Mouse (Mus musculus): ENCODE data around the gene Camta1. TPM values are rescaled to one million over a fixed set of nuclear protein-coding genes. Genes with fewer than 3 reads are reported as not detected.
A peak's percentile ranks its signal among the peaks of the same experiment; 100 is the strongest.

Gene Camta1
- polyA plus RNA-seq, 1 experiment from 2014 or later, result 25.3 TPM

- Histone ChIP-seq H3K36me3 (ENCODE audit: control insufficient read depth, insufficient read depth) (no peaks in the 10 kb centered on the region), H3K4me2 (ENCODE audit: low read depth, low read length) (peak overlapping the region; percentile 31), H3K4me3 (ENCODE audit: low read depth, low read length) (no peak overlapping the region), H3K4me1 (ENCODE audit: control insufficient read depth, low read depth, low read length) (peaks cover 16% of the 10 kb centered on the region), H3K27me3 (ENCODE audit: control insufficient read depth, insufficient read depth, low read depth, low read length) (no peaks in the 10 kb centered on the region), H3K9me3 (replicated peaks; ENCODE audit: control insufficient read depth, low read length) (no peaks in the 10 kb centered on the region), H3K9ac (ENCODE audit: low read depth, low read length) (0 out of 2 replicates have a peak overlapping the region, but pooled peaks have one; percentile 15), H3K27ac (ENCODE audit: low read length) (peak overlapping the region; percentile 53; the same call in 1 of the 2 replicates)
- peak; percentile 91 for ATAC-seq (ENCODE audit: low read depth)
- WGBS (ENCODE audit: insufficient replicate concordance), result 60% methylated on average over 14 of the region's 14 CpGs
Measured at GRCm38 (mm10) chr4:151703069-151703735, 158.5 kb downstream of the Camta1 start.

GRCm38 (mm10) chr4:151702463-151702862 is 159.2 kb downstream of the Camta1 start:
- Histone ChIP-seq H3K27me3 (ENCODE audit: control insufficient read depth, insufficient read depth, low read depth, low read length) (no peaks in the 10 kb centered on the region), H3K4me2 (ENCODE audit: low read depth, low read length) (no peak overlapping the region), H3K4me1 (ENCODE audit: control insufficient read depth, low read depth, low read length) (peaks cover 16% of the 10 kb centered on the region)

GRCm38 (mm10) chr4:151695984-151696383 is 165.7 kb downstream of the Camta1 start:
- Histone ChIP-seq H3K4me3 (ENCODE audit: low read depth, low read length) (no peak overlapping the region), H3K36me3 (ENCODE audit: control insufficient read depth, insufficient read depth) (no peaks in the 10 kb centered on the region), H3K4me2 (ENCODE audit: low read depth, low read length) (no peak overlapping the region), H3K9me3 (replicated peaks; ENCODE audit: control insufficient read depth, low read length) (no peaks in the 10 kb centered on the region), H3K4me1 (ENCODE audit: control insufficient read depth, low read depth, low read length) (no peaks in the 10 kb centered on the region), H3K27ac (ENCODE audit: low read length) (no peak overlapping the region), H3K27me3 (ENCODE audit: control insufficient read depth, insufficient read depth, low read depth, low read length) (no peaks in the 10 kb centered on the region), H3K9ac (ENCODE audit: low read depth, low read length) (no peak overlapping the region)
- 81% methylated on average over 11 of the region's 11 CpGs for WGBS (ENCODE audit: insufficient replicate concordance)
- ATAC-seq (ENCODE audit: low read depth), result no peak

More at GRCm38 (mm10) chr4:151702463-151702862, 159.2 kb downstream of the Camta1 start:
- no peak for ATAC-seq (ENCODE audit: low read depth)
- Histone ChIP-seq H3K4me3 (ENCODE audit: low read depth, low read length) (no peak overlapping the region), H3K9me3 (replicated peaks; ENCODE audit: control insufficient read depth, low read length) (no peaks in the 10 kb centered on the region), H3K9ac (ENCODE audit: low read depth, low read length) (no peak overlapping the region), H3K36me3 (ENCODE audit: control insufficient read depth, insufficient read depth) (no peaks in the 10 kb centered on the region), H3K27ac (ENCODE audit: low read length) (no peak overlapping the region)
- 78% methylated on average over 11 of the region's 11 CpGs for WGBS (ENCODE audit: insufficient replicate concordance)

GRCm38 (mm10) chr4:151694531-151694930 is 167.1 kb downstream of the Camta1 start:
- H3K9ac ChIP-seq (ENCODE audit: low read depth, low read length), result no peak overlapping the region
- H3K27ac ChIP-seq (ENCODE audit: low read length), result no peak overlapping the region
- ATAC-seq (ENCODE audit: low read depth), result no peak
- H3K9me3 ChIP-seq (replicated peaks; ENCODE audit: control insufficient read depth, low read length), result no peaks in the 10 kb centered on the region
- H3K27me3 ChIP-seq (ENCODE audit: control insufficient read depth, insufficient read depth, low read depth, low read length), result no peaks in the 10 kb centered on the region
- H3K36me3 ChIP-seq (ENCODE audit: control insufficient read depth, insufficient read depth), result no peaks in the 10 kb centered on the region
- no peak overlapping the region for H3K4me3 ChIP-seq (ENCODE audit: low read depth, low read length)
- 72% methylated on average over 7 of the region's 7 CpGs for WGBS (ENCODE audit: insufficient replicate concordance)
- H3K4me1 ChIP-seq (ENCODE audit: control insufficient read depth, low read depth, low read length), result no peaks in the 10 kb centered on the region
- H3K4me2 ChIP-seq (ENCODE audit: low read depth, low read length), result no peak overlapping the region

- ATAC-seq (ENCODE audit: low read depth), result no peak
- Histone ChIP-seq H3K4me3 (ENCODE audit: low read depth, low read length) (no peak overlapping the region), H3K9me3 (replicated peaks; ENCODE audit: control insufficient read depth, low read length) (no peaks in the 10 kb centered on the region), H3K27ac (ENCODE audit: low read length) (no peak overlapping the region), H3K27me3 (ENCODE audit: control insufficient read depth, insufficient read depth, low read depth, low read length) (no peaks in the 10 kb centered on the region), H3K4me1 (ENCODE audit: control insufficient read depth, low read depth, low read length) (no peaks in the 10 kb centered on the region), H3K9ac (ENCODE audit: low read depth, low read length) (no peak overlapping the region), H3K36me3 (ENCODE audit: control insufficient read depth, insufficient read depth) (no peaks in the 10 kb centered on the region), H3K4me2 (ENCODE audit: low read depth, low read length) (no peak overlapping the region)
- WGBS (ENCODE audit: insufficient replicate concordance), result 78% methylated on average over 3 of the region's 3 CpGs
Measured at GRCm38 (mm10) chr4:151694047-151694446, 167.6 kb downstream of the Camta1 start.

- H3K27me3 ChIP-seq (ENCODE audit: control insufficient read depth, insufficient read depth, low read depth, low read length), result no peaks in the 10 kb centered on the region
- 57% methylated on average over 12 of the region's 12 CpGs for WGBS (ENCODE audit: insufficient replicate concordance)
Measured at GRCm38 (mm10) chr4:151690041-151690440, 171.6 kb downstream of the Camta1 start.

GRCm38 (mm10) chr4:151688206-151688605 is 173.5 kb downstream of the Camta1 start:
- Histone ChIP-seq H3K9ac (ENCODE audit: low read depth, low read length) (no peak overlapping the region), H3K4me1 (ENCODE audit: control insufficient read depth, low read depth, low read length) (no peaks in the 10 kb centered on the region), H3K27me3 (ENCODE audit: control insufficient read depth, insufficient read depth, low read depth, low read length) (no peaks in the 10 kb centered on the region), H3K4me2 (ENCODE audit: low read depth, low read length) (no peak overlapping the region), H3K9me3 (replicated peaks; ENCODE audit: control insufficient read depth, low read length) (no peaks in the 10 kb centered on the region), H3K36me3 (ENCODE audit: control insufficient read depth, insufficient read depth) (no peaks in the 10 kb centered on the region), H3K27ac (ENCODE audit: low read length) (no peak overlapping the region), H3K4me3 (ENCODE audit: low read depth, low read length) (no peak overlapping the region)
- ATAC-seq (ENCODE audit: low read depth), result no peak
- WGBS (ENCODE audit: insufficient replicate concordance), result 66% methylated on average over 5 of the region's 5 CpGs

More at GRCm38 (mm10) chr4:151690041-151690440, 171.6 kb downstream of the Camta1 start:
- H3K4me2 ChIP-seq (ENCODE audit: low read depth, low read length), result no peak overlapping the region
- H3K4me3 ChIP-seq (ENCODE audit: low read depth, low read length), result no peak overlapping the region
- ATAC-seq (ENCODE audit: low read depth), result no peak
- no peak overlapping the region for H3K9ac ChIP-seq (ENCODE audit: low read depth, low read length)
- H3K27ac ChIP-seq (ENCODE audit: low read length), result no peak overlapping the region
- no peaks in the 10 kb centered on the region for H3K9me3 ChIP-seq (replicated peaks; ENCODE audit: control insufficient read depth, low read length)
- H3K36me3 ChIP-seq (ENCODE audit: control insufficient read depth, insufficient read depth), result no peaks in the 10 kb centered on the region
- H3K4me1 ChIP-seq (ENCODE audit: control insufficient read depth, low read depth, low read length), result no peaks in the 10 kb centered on the region

- WGBS (ENCODE audit: insufficient replicate concordance), result 65% methylated on average over 7 of the region's 7 CpGs
- no peaks in the 10 kb centered on the region for H3K4me1 ChIP-seq (ENCODE audit: control insufficient read depth, low read depth, low read length)
- H3K4me2 ChIP-seq (ENCODE audit: low read depth, low read length), result no peak overlapping the region
- no peak overlapping the region for H3K4me3 ChIP-seq (ENCODE audit: low read depth, low read length)
- no peaks in the 10 kb centered on the region for H3K36me3 ChIP-seq (ENCODE audit: control insufficient read depth, insufficient read depth)
- H3K27ac ChIP-seq (ENCODE audit: low read length), result no peak overlapping the region
- no peak for ATAC-seq (ENCODE audit: low read depth)
- no peaks in the 10 kb centered on the region for H3K27me3 ChIP-seq (ENCODE audit: control insufficient read depth, insufficient read depth, low read depth, low read length)
- H3K9me3 ChIP-seq (replicated peaks; ENCODE audit: control insufficient read depth, low read length), result no peaks in the 10 kb centered on the region
- H3K9ac ChIP-seq (ENCODE audit: low read depth, low read length), result no peak overlapping the region
Measured at GRCm38 (mm10) chr4:151684596-151684995, 177.1 kb downstream of the Camta1 start.

- H3K4me2 ChIP-seq (ENCODE audit: low read depth, low read length), result no peak overlapping the region
- H3K27me3 ChIP-seq (ENCODE audit: control insufficient read depth, insufficient read depth, low read depth, low read length), result no peaks in the 10 kb centered on the region
- no peak overlapping the region for H3K27ac ChIP-seq (ENCODE audit: low read length)
- 73% methylated on average over 12 of the region's 12 CpGs for WGBS (ENCODE audit: insufficient replicate concordance)
- H3K4me1 ChIP-seq (ENCODE audit: control insufficient read depth, low read depth, low read length), result no peaks in the 10 kb centered on the region
- no peaks in the 10 kb centered on the region for H3K36me3 ChIP-seq (ENCODE audit: control insufficient read depth, insufficient read depth)
- H3K9me3 ChIP-seq (replicated peaks; ENCODE audit: control insufficient read depth, low read length), result peaks cover 4% of the 10 kb centered on the region; the same call in 1 of the 2 replicates
- H3K9ac ChIP-seq (ENCODE audit: low read depth, low read length), result no peak overlapping the region
- ATAC-seq (ENCODE audit: low read depth), result no peak
- no peak overlapping the region for H3K4me3 ChIP-seq (ENCODE audit: low read depth, low read length)
Measured at GRCm38 (mm10) chr4:151682831-151683488, 178.7 kb downstream of the Camta1 start.

All from liver, embryonic 16.5 days (tissue).